Mouse (Mus musculus): ENCODE measurements around the gene Atp2a3.

DNA sequence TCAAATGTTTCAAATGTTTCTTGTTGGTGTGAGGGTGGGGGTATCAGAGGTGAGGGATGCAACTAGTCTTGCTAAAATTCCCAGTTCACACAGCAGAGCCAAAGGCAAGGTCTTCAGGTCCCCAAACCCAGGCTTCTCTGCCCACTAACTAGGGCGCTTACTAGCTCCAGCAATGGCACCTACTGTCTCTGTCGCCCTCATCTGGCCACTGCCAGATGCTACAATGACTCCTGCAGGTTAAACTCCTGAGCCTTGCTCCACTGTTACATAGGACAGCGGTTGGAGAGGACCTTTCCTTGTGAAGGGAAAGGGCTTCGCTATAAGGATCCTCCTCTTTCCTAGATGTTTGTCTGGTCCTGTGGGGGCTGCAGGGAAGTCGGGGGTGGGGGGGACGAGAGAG, 40.1 kb downstream of the Atp2a3 start:
- TF ChIP-seq EP300 (IDR thresholded peaks at IDR 0.05) (no peak), CTCF (IDR thresholded peaks at IDR 0.05) (peak; percentile 98)
